Mouse (Mus musculus) embryonic facial prominence, embryonic 15.5 days (tissue): ENCODE results near the gene Magel2. TPM values are rescaled to one million over a fixed set of nuclear protein-coding genes. Genes with fewer than 3 reads are reported as not detected.

ENCODE experiments used
- ATAC-seq: fragments of 200-750 bp; cut with Nextera tagmentation; 2 replicates; pipeline ENCODE4 v1.8.0; 2017; ENCODE audit warnings: low read depth, moderate TSS enrichment; ENCODE audit not compliant: insufficient number of reproducible peaks, low FRiP score, low TSS enrichment
- H3K27ac ChIP-seq: fragments of 300-500 bp; sonication (generic); replicated peaks from 2 replicates; pipeline ENCODE4 v1.5.1; 2015; ENCODE audit warnings: mild to moderate bottlenecking, inconsistent platforms
- H3K27me3 ChIP-seq: fragments of 300-500 bp; sonication (generic); 2 replicates; pipeline ENCODE4 v1.6.1; 2015; ENCODE audit warnings: inconsistent platforms
- H3K36me3 ChIP-seq: fragments of 300-500 bp; sonication (generic); 2 replicates; pipeline ENCODE4 v1.6.1; 2015; ENCODE audit warnings: mild to moderate bottlenecking, inconsistent platforms
- H3K4me1 ChIP-seq: fragments of 300-500 bp; sonication (generic); 2 replicates; pipeline ENCODE4 v1.6.1; 2015; ENCODE audit warnings: inconsistent platforms
- H3K4me2 ChIP-seq: fragments of 300-500 bp; sonication (generic); replicated peaks from 2 replicates; pipeline ENCODE4 v1.6.1; 2015; ENCODE audit warnings: mild to moderate bottlenecking, inconsistent platforms
- H3K4me3 ChIP-seq: fragments of 300-500 bp; sonication (generic); replicated peaks from 2 replicates; pipeline ENCODE4 v1.5.1; 2015; ENCODE audit warnings: mild to moderate bottlenecking, inconsistent platforms
- H3K9ac ChIP-seq: fragments of 300-500 bp; sonication (generic); 2 replicates; pipeline ENCODE4 v1.6.1; 2015; ENCODE audit warnings: inconsistent platforms
- H3K9me3 ChIP-seq: fragments of 300-500 bp; sonication (generic); replicated peaks from 2 replicates; pipeline ENCODE4 v1.6.1; 2016; ENCODE audit warnings: inconsistent platforms
- WGBS: fragments of 180-500 bp; shearing (Covaris S2); methylation state at CpG from one replicate; pipeline ENCODE4 v1.1.7; 2015; 5-methylcytosine and 5-hydroxymethylcytosine counted together
- polyA plus RNA-seq: library from polyadenylated mRNA; unstranded; fragments of >200 nt; fragmentation: Nextera tagmentation; extraction: Ambion mirVana; gene quantifications from 2 replicates; pipeline ENCODE4 v1.2.1, GENCODE M21; 2015

Gene Magel2
- polyA plus RNA-seq, 1 experiment from 2014 or later: 6.9 TPM

- H3K4me2 ChIP-seq: no peak overlapping the region
- H3K27me3 ChIP-seq: no peaks in the 10 kb centered on the region
- WGBS: 7% methylated on average over 2 of the region's 2 CpGs
- H3K27ac ChIP-seq: no peak overlapping the region
- no peak overlapping the region for H3K9ac ChIP-seq
- no peak for ATAC-seq
- 0 out of 2 replicates have a peak, but pooled peaks cover 4% of the 10 kb centered on the region for H3K9me3 ChIP-seq
- H3K4me1 ChIP-seq: no peaks in the 10 kb centered on the region
- H3K36me3 ChIP-seq: no peaks in the 10 kb centered on the region
- no peak overlapping the region for H3K4me3 ChIP-seq
Observed at GRCm38 (mm10) chr7:62382391-62382790, 5.6 kb downstream of the Magel2 start.

- ATAC-seq: no peak
- WGBS: 44% methylated on average over 4 of the region's 4 CpGs
- no peak overlapping the region for H3K4me3 ChIP-seq
- H3K9me3 ChIP-seq: no peaks in the 10 kb centered on the region
- H3K36me3 ChIP-seq: no peaks in the 10 kb centered on the region
- no peak overlapping the region for H3K4me2 ChIP-seq
- H3K4me1 ChIP-seq: no peaks in the 10 kb centered on the region
- no peaks in the 10 kb centered on the region for H3K27me3 ChIP-seq
- H3K9ac ChIP-seq: no peak overlapping the region
- H3K27ac ChIP-seq: no peak overlapping the region
Observed at GRCm38 (mm10) chr7:62388291-62388690, 11.5 kb downstream of the Magel2 start.

- 48% methylated on average over 1 of the region's 1 CpGs for WGBS
- no peak overlapping the region for H3K27ac ChIP-seq
- no peaks in the 10 kb centered on the region for H3K9me3 ChIP-seq
- no peak for ATAC-seq
- no peaks in the 10 kb centered on the region for H3K27me3 ChIP-seq
- no peak overlapping the region for H3K4me2 ChIP-seq
- H3K36me3 ChIP-seq: no peaks in the 10 kb centered on the region
- H3K4me1 ChIP-seq: no peaks in the 10 kb centered on the region
- no peak overlapping the region for H3K4me3 ChIP-seq
- H3K9ac ChIP-seq: no peak overlapping the region
Observed at GRCm38 (mm10) chr7:62392202-62392601, 15.4 kb downstream of the Magel2 start.

- Histone ChIP-seq H3K4me3 (peak overlapping the region; percentile 14; the same call in 1 of the 2 replicates), H3K4me1 (no peaks in the 10 kb centered on the region), H3K4me2 (peak overlapping the region; percentile 27; the same call in 1 of the 2 replicates), H3K27me3 (0 out of 2 replicates have a peak, but pooled peaks cover 3% of the 10 kb centered on the region), H3K9ac (no peak overlapping the region), H3K9me3 (no peaks in the 10 kb centered on the region), H3K27ac (no peak overlapping the region), H3K36me3 (no peaks in the 10 kb centered on the region)
- WGBS: 33% methylated on average over 19 of the region's 19 CpGs
- ATAC-seq: no peak
Observed at GRCm38 (mm10) chr7:62406573-62407050, 29.8 kb downstream of the Magel2 start.

GRCm38 (mm10) chr7:62407803-62408202 is 31.0 kb downstream of the Magel2 start:
- WGBS: 42% methylated on average over 3 of the region's 3 CpGs
- Histone ChIP-seq H3K9ac (no peak overlapping the region), H3K4me1 (no peaks in the 10 kb centered on the region)

GRCm38 (mm10) chr7:62415222-62415621 is 38.4 kb downstream of the Magel2 start:
- H3K4me3 ChIP-seq: no peak overlapping the region
- no peak overlapping the region for H3K27ac ChIP-seq
- ATAC-seq: no peak
- WGBS: 44% methylated on average over 1 of the region's 1 CpGs
- no peaks in the 10 kb centered on the region for H3K27me3 ChIP-seq
- no peaks in the 10 kb centered on the region for H3K36me3 ChIP-seq
- H3K9ac ChIP-seq: no peak overlapping the region
- H3K9me3 ChIP-seq: no peaks in the 10 kb centered on the region
- no peak overlapping the region for H3K4me2 ChIP-seq
- peaks cover 10% of the 10 kb centered on the region for H3K4me1 ChIP-seq

More at GRCm38 (mm10) chr7:62407803-62408202, 31.0 kb downstream of the Magel2 start:
- H3K27me3 ChIP-seq: 0 out of 2 replicates have a peak, but pooled peaks cover 3% of the 10 kb centered on the region
- H3K27ac ChIP-seq: no peak overlapping the region
- no peaks in the 10 kb centered on the region for H3K9me3 ChIP-seq
- H3K4me3 ChIP-seq: no peak overlapping the region
- ATAC-seq: no peak
- H3K36me3 ChIP-seq: no peaks in the 10 kb centered on the region
- no peak overlapping the region for H3K4me2 ChIP-seq

- Histone ChIP-seq H3K9ac (no peak overlapping the region), H3K27me3 (no peaks in the 10 kb centered on the region), H3K4me3 (no peak overlapping the region), H3K4me2 (no peak overlapping the region), H3K9me3 (no peaks in the 10 kb centered on the region), H3K36me3 (no peaks in the 10 kb centered on the region), H3K27ac (no peak overlapping the region), H3K4me1 (peaks cover 10% of the 10 kb centered on the region)
- no peak for ATAC-seq
Observed at GRCm38 (mm10) chr7:62416173-62416572, 39.4 kb downstream of the Magel2 start.

GRCm38 (mm10) chr7:62418346-62418745 is 41.5 kb downstream of the Magel2 start:
- Histone ChIP-seq H3K27ac (no peak overlapping the region), H3K4me2 (peak overlapping the region; percentile 56; the same call in 1 of the 2 replicates), H3K9me3 (no peaks in the 10 kb centered on the region), H3K4me3 (peak overlapping the region; percentile 72), H3K27me3 (no peaks in the 10 kb centered on the region), H3K36me3 (no peaks in the 10 kb centered on the region), H3K4me1 (peaks cover 10% of the 10 kb centered on the region), H3K9ac (no peak overlapping the region)
- no peak for ATAC-seq
- 74% methylated on average over 9 of the region's 9 CpGs for WGBS

- no peak overlapping the region for H3K27ac ChIP-seq
- H3K9me3 ChIP-seq: no peaks in the 10 kb centered on the region
- H3K4me2 ChIP-seq: peak overlapping the region; percentile 56
- H3K27me3 ChIP-seq: no peaks in the 10 kb centered on the region
- H3K9ac ChIP-seq: peak overlapping the region; percentile 73; the same call in 1 of the 2 replicates
- peak; percentile 34; the same call in 1 of the 2 replicates for ATAC-seq
- H3K36me3 ChIP-seq: no peaks in the 10 kb centered on the region
- H3K4me3 ChIP-seq: peak overlapping the region; percentile 72
- peaks cover 10% of the 10 kb centered on the region for H3K4me1 ChIP-seq
- WGBS: 55% methylated on average over 17 of the region's 17 CpGs
Observed at GRCm38 (mm10) chr7:62419105-62419492, 42.3 kb downstream of the Magel2 start.

- ATAC-seq: peak; percentile 76; the same call in 1 of the 2 replicates
- H3K36me3 ChIP-seq: no peaks in the 10 kb centered on the region
- peak within 1 kb of the TSS; percentile 72 for H3K4me3 ChIP-seq
- peak within 1 kb of the TSS; percentile 63 for H3K27ac ChIP-seq
- peaks cover 10% of the 10 kb centered on the region for H3K4me1 ChIP-seq
- WGBS: 29% methylated on average over 49 of the region's 49 CpGs
- H3K9ac ChIP-seq: peak within 1 kb of the TSS; percentile 73
- no peaks in the 10 kb centered on the region for H3K9me3 ChIP-seq
- no peaks in the 10 kb centered on the region for H3K27me3 ChIP-seq
- H3K4me2 ChIP-seq: peak within 1 kb of the TSS; percentile 56
Observed at GRCm38 (mm10) chr7:62419493-62420360, 42.9 kb downstream of the Magel2 start, which contains the start of gene Mkrn3. Gene Mkrn3 (minus strand): TSS chr7:62420139.

- Histone ChIP-seq H3K27me3 (no peaks in the 10 kb centered on the region), H3K4me1 (peaks cover 10% of the 10 kb centered on the region), H3K9me3 (no peaks in the 10 kb centered on the region), H3K4me2 (peak overlapping the region; percentile 56), H3K4me3 (peak overlapping the region; percentile 72), H3K36me3 (no peaks in the 10 kb centered on the region), H3K9ac (no peak overlapping the region), H3K27ac (no peak overlapping the region)
- no peak for ATAC-seq
- 49% methylated on average over 6 of the region's 6 CpGs for WGBS
Observed at GRCm38 (mm10) chr7:62420566-62420965, 43.8 kb downstream of the Magel2 start.
